Mouse (Mus musculus): ENCODE results near the gene Cacna1g. TPM values are rescaled to one million over a fixed set of nuclear protein-coding genes. Genes with fewer than 3 reads are reported as not detected.

Gene Cacna1g
- total and polyA plus RNA-seq, 2 experiments from 2014 or later = 13.2 to 94.6 TPM

DNA sequence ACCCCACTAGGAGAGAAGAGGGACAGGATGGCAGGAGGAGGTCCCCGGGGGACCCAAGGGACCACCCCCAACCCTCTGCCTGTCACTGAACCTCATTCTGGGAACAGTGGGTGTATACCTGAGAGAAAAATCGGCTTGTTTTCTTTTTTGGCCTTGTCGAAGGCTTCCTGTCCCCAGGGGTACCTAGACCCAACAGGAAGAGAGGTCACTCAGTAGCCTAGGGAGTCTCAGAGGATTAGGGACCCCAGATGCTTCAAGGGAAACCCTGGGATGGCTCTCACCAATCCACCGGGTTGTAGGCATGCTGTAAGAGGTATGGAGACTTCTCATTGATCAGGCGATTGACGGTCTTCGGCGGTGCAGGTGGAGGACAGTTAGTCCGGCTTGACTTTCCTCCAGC, 10.6 kb upstream of the Cacna1g start:
- ATAC-seq (ENCODE audit: low FRiP score) (no peak), DNase-seq (ENCODE audit: low spot score) (no peak)
- no peak overlapping the region for H3K9ac ChIP-seq (replicated peaks; ENCODE audit: low read length, poor library complexity, severe bottlenecking)
- no peaks in the 10 kb centered on the region for H3K9me3 ChIP-seq (ENCODE audit: low read length)
- TF ChIP-seq CTCF (IDR thresholded peaks at IDR 0.05) = no peak
- H3K4me1 ChIP-seq (ENCODE audit: insufficient read depth, low read length) = no peaks in the 10 kb centered on the region
- WGBS = 92% methylated on average over 9 of the region's 9 CpGs
- peaks cover 4% of the 10 kb centered on the region; the same call in 1 of the 2 replicates for H3K27me3 ChIP-seq (ENCODE audit: insufficient read depth, low read length)
- no peaks in the 10 kb centered on the region for H3K36me3 ChIP-seq (ENCODE audit: insufficient read depth, low read length)
- H3K27ac ChIP-seq (ENCODE audit: low read depth, low read length) = no peak overlapping the region
- H3K4me3 ChIP-seq (ENCODE audit: low read depth, low read length) = no peak overlapping the region
- no peak overlapping the region for H3K4me2 ChIP-seq (ENCODE audit: low read depth, low read length, poor library complexity, severe bottlenecking)

DNA sequence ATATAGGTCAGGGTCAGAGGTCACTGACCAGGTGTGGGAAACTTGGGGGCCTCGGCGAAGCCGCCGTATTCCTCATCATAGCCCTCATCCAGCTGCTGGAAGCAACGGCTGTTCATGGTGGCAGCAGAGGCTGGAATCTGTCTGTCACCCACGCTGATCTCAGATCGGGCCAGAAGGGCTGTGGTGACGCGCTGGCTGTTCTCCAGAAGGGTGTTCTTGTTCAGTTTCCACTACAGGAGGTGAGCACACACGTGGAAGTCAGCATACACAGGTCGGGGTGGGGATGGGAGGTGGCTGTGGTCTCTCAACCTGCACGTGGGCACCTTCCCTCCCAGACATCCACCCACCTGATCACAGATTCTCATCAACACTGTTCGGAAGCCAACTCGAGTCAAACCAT, 9.9 kb upstream of the Cacna1g start:
- Histone ChIP-seq H3K27me3 (ENCODE audit: insufficient read depth, low read length) (peaks cover 4% of the 10 kb centered on the region; the same call in 1 of the 2 replicates), H3K9me3 (ENCODE audit: low read length) (no peaks in the 10 kb centered on the region), H3K27ac (ENCODE audit: low read depth, low read length) (no peak overlapping the region), H3K36me3 (ENCODE audit: insufficient read depth, low read length) (no peaks in the 10 kb centered on the region), H3K4me2 (ENCODE audit: low read depth, low read length, poor library complexity, severe bottlenecking) (no peak overlapping the region), H3K9ac (replicated peaks; ENCODE audit: low read length, poor library complexity, severe bottlenecking) (no peak overlapping the region), H3K4me3 (ENCODE audit: low read depth, low read length) (no peak overlapping the region), H3K4me1 (ENCODE audit: insufficient read depth, low read length) (no peaks in the 10 kb centered on the region)
- ATAC-seq (ENCODE audit: low FRiP score) = no peak
- no peak for DNase-seq (ENCODE audit: low spot score)
- 84% methylated on average over 14 of the region's 14 CpGs for WGBS
- no peak for TF ChIP-seq CTCF (IDR thresholded peaks at IDR 0.05)

- Histone ChIP-seq H3K27me3 (ENCODE audit: insufficient read depth, low read length) (peaks cover 4% of the 10 kb centered on the region; the same call in 1 of the 2 replicates), H3K36me3 (ENCODE audit: insufficient read depth, low read length) (no peaks in the 10 kb centered on the region), H3K4me3 (ENCODE audit: low read depth, low read length) (no peak overlapping the region), H3K9ac (replicated peaks; ENCODE audit: low read length, poor library complexity, severe bottlenecking) (no peak overlapping the region), H3K27ac (ENCODE audit: low read depth, low read length) (no peak overlapping the region), H3K4me1 (ENCODE audit: insufficient read depth, low read length) (no peaks in the 10 kb centered on the region), H3K9me3 (ENCODE audit: low read length) (no peaks in the 10 kb centered on the region), H3K4me2 (ENCODE audit: low read depth, low read length, poor library complexity, severe bottlenecking) (no peak overlapping the region)
- WGBS = 80% methylated on average over 11 of the region's 11 CpGs
- no peak; the same call in 1 of the 2 replicates for TF ChIP-seq CTCF (IDR thresholded peaks at IDR 0.05)
- ATAC-seq (ENCODE audit: low FRiP score) = no peak
- DNase-seq (ENCODE audit: low spot score) = no peak
Measured at GRCm38 (mm10) chr11:94483436-94483835, 9.4 kb upstream of the Cacna1g start.

GRCm38 (mm10) chr11:94482738-94483137, 8.7 kb upstream of the Cacna1g start:
- H3K27me3 ChIP-seq (ENCODE audit: insufficient read depth, low read length) = peaks cover 4% of the 10 kb centered on the region; the same call in 1 of the 2 replicates
- 94% methylated on average over 11 of the region's 11 CpGs for WGBS

GRCm38 (mm10) chr11:94481963-94482362, 8.0 kb upstream of the Cacna1g start:
- Histone ChIP-seq H3K4me3 (ENCODE audit: low read depth, low read length) (no peak overlapping the region), H3K27me3 (ENCODE audit: insufficient read depth, low read length) (peaks cover 4% of the 10 kb centered on the region; the same call in 1 of the 2 replicates), H3K9me3 (ENCODE audit: low read length) (no peaks in the 10 kb centered on the region), H3K27ac (ENCODE audit: low read depth, low read length) (no peak overlapping the region), H3K4me1 (ENCODE audit: insufficient read depth, low read length) (no peaks in the 10 kb centered on the region), H3K4me2 (ENCODE audit: low read depth, low read length, poor library complexity, severe bottlenecking) (no peak overlapping the region), H3K36me3 (ENCODE audit: insufficient read depth, low read length) (no peaks in the 10 kb centered on the region), H3K9ac (replicated peaks; ENCODE audit: low read length, poor library complexity, severe bottlenecking) (no peak overlapping the region)
- TF ChIP-seq CTCF (IDR thresholded peaks at IDR 0.05) = no peak
- DNase-seq (ENCODE audit: low spot score) (no peak), ATAC-seq (ENCODE audit: low FRiP score) (no peak)
- 94% methylated on average over 7 of the region's 7 CpGs for WGBS

More at GRCm38 (mm10) chr11:94482738-94483137, 8.7 kb upstream of the Cacna1g start:
- no peaks in the 10 kb centered on the region for H3K4me1 ChIP-seq (ENCODE audit: insufficient read depth, low read length)
- ATAC-seq (ENCODE audit: low FRiP score) (no peak), DNase-seq (ENCODE audit: low spot score) (no peak)
- no peak overlapping the region for H3K4me2 ChIP-seq (ENCODE audit: low read depth, low read length, poor library complexity, severe bottlenecking)
- no peak overlapping the region for H3K27ac ChIP-seq (ENCODE audit: low read depth, low read length)
- no peaks in the 10 kb centered on the region for H3K9me3 ChIP-seq (ENCODE audit: low read length)
- H3K9ac ChIP-seq (replicated peaks; ENCODE audit: low read length, poor library complexity, severe bottlenecking) = no peak overlapping the region
- H3K4me3 ChIP-seq (ENCODE audit: low read depth, low read length) = no peak overlapping the region
- no peaks in the 10 kb centered on the region for H3K36me3 ChIP-seq (ENCODE audit: insufficient read depth, low read length)
- no peak for TF ChIP-seq CTCF (IDR thresholded peaks at IDR 0.05)

- TF ChIP-seq CTCF (IDR thresholded peaks at IDR 0.05) = no peak
- ATAC-seq (ENCODE audit: low FRiP score) (no peak), DNase-seq (ENCODE audit: low spot score) (no peak)
- H3K4me3 ChIP-seq (ENCODE audit: low read depth, low read length) = no peak overlapping the region
- H3K36me3 ChIP-seq (ENCODE audit: insufficient read depth, low read length) = no peaks in the 10 kb centered on the region
- H3K27ac ChIP-seq (ENCODE audit: low read depth, low read length) = no peak overlapping the region
- WGBS = 69% methylated on average over 9 of the region's 9 CpGs
- no peaks in the 10 kb centered on the region for H3K4me1 ChIP-seq (ENCODE audit: insufficient read depth, low read length)
- H3K4me2 ChIP-seq (ENCODE audit: low read depth, low read length, poor library complexity, severe bottlenecking) = no peak overlapping the region
- no peaks in the 10 kb centered on the region for H3K9me3 ChIP-seq (ENCODE audit: low read length)
- H3K9ac ChIP-seq (replicated peaks; ENCODE audit: low read length, poor library complexity, severe bottlenecking) = no peak overlapping the region
- H3K27me3 ChIP-seq (ENCODE audit: insufficient read depth, low read length) = peaks cover 5% of the 10 kb centered on the region; the same call in 1 of the 2 replicates
Measured at GRCm38 (mm10) chr11:94480382-94480781, 6.4 kb upstream of the Cacna1g start.

All from midbrain, postnatal 0 days (tissue).